Mouse (Mus musculus): ENCODE results near the gene Krcc1.

- TF ChIP-seq CTCF (IDR thresholded peaks at IDR 0.05; ENCODE audit: control insufficient read depth, insufficient read depth, low read length), result no peak
- peak; percentile 73; the same call in 1 of the 2 replicates for TF ChIP-seq POLR2A (IDR thresholded peaks at IDR 0.05; ENCODE audit: borderline replicate concordance, control insufficient read depth, low read depth, low read length)
Measured at GRCm38 (mm10) chr6:71271389-71272315, at the start of gene Krcc1.
